9 mouse cellular contexts compared by ENCODE assay signal in genomic region chr4:43420305-43420704, GRCm38 (mm10). TPM values are rescaled to one million over a fixed set of nuclear protein-coding genes. Genes with fewer than 3 reads are reported as not detected.
A peak's percentile ranks its signal among the peaks of the same experiment; 100 is the strongest.
DNase-seq lines count a peak whose midpoint lies in the region; ATAC-seq and TF ChIP-seq lines count a peak whose summit lies in the region.
"Had no signal": no experiment of that assay in that cellular context is flagged by ENCODE, and none has a peak within 500 bp of the region (broad histone marks: within the 10 kb centered on the region; RNA-seq: fewer than 3 reads in every experiment).

No protein-coding gene starts in this region.

- peak; percentile 75 to 81 for DNase-seq in adrenal gland, adult 18-20 months (ENCODE audit: low spot score in 2 of 2)
- DNase-seq in embryo, embryonic 9.5 days (ENCODE audit: extremely low spot score): peak; percentile 71
- peak; percentile 88 to 91 for DNase-seq in heart, postnatal 10 days
- peak; percentile 61 for DNase-seq in large intestine, adult 2 months (ENCODE audit: low read depth, low spot score)
- peak; percentile 86 for DNase-seq in retina, postnatal 1 day
- DNase-seq in yolk sac, embryonic 10.5 days (ENCODE audit: low spot score): peak; percentile 66

- H3K4me1 ChIP-seq in E14TG2a.4 (replicated peaks; ENCODE audit: low read depth, low read length): peaks cover 74% of the 10 kb centered on the region
- H3K4me1 ChIP-seq in lung, embryonic 15.5 days: peaks cover 26% of the 10 kb centered on the region

- 0 out of 2 replicates have a peak overlapping the region, but pooled peaks have one; percentile 55 for H3K27ac ChIP-seq in lung, embryonic 15.5 days

- no peak overlapping the region for H3K4me2 ChIP-seq in lung, embryonic 15.5 days

- no peak overlapping the region for H3K9ac ChIP-seq in lung, embryonic 15.5 days

- H3K27me3 ChIP-seq in E14TG2a.4 (ENCODE audit: insufficient read depth, low read length): peaks cover 57% of the 10 kb centered on the region
- H3K27me3 ChIP-seq in lung, embryonic 15.5 days: no peaks in the 10 kb centered on the region

- no peak for ATAC-seq in lung, embryonic 15.5 days (ENCODE audit: borderline replicate concordance, extremely low read depth, low FRiP score, low TSS enrichment)

- under 1% methylated on average over 6 of the region's 6 CpGs for WGBS in large intestine, adult 2 months
- 0% methylated on average over 6 of the region's 6 CpGs for WGBS in lung, embryonic 15.5 days

- no peaks in the 10 kb centered on the region for H3K9me3 ChIP-seq in E14TG2a.4 (ENCODE audit: low read length)
- no peaks in the 10 kb centered on the region for H3K9me3 ChIP-seq in lung, embryonic 15.5 days

- peaks cover 53% of the 10 kb centered on the region for H3K36me3 ChIP-seq in E14TG2a.4 (ENCODE audit: insufficient read depth, low read length)
- H3K36me3 ChIP-seq in lung, embryonic 15.5 days: peaks cover 46% of the 10 kb centered on the region

- intact Hi-C loops in heart, postnatal 10 days (cut with DNase I): loop anchor here (1.0 to 2.0 kb wide), 4 partner anchors 39 to 374 kb away; partner anchors contain the start of genes Atp8b5, Fam214b and Rusc2

- TF ChIP-seq CTCF in E14TG2a.4 (conservative IDR thresholded peaks at IDR 0.05; ENCODE audit: low read length): peak; percentile 88

- H3K4me3 ChIP-seq in E14TG2a.4 (replicated peaks; ENCODE audit: low read length): no peak overlapping the region
- H3K4me3 ChIP-seq in lung, embryonic 15.5 days: no peak overlapping the region

RNA-seq across cellular contexts. Expression of gene Fam166b, which starts 8.6 kb away (rescaled TPM):
- not detected for total RNA-seq in adrenal gland, adult 18-20 months (2021)
- total RNA-seq in heart, postnatal 10 days (2021): under 1 TPM in 1 of 2 experiments, not detected in 1; 0.62 TPM
- polyA plus RNA-seq in large intestine, adult 2 months (2012; rRNA removed): 0.08 and 0.14 TPM in 2 replicates
- polyA plus RNA-seq in lung, embryonic 15.5 days (2015; fragmentation: Nextera tagmentation; extraction: Ambion mirVana): 0.14 and 0.25 TPM in 2 replicates
- polyA plus RNA-seq: liver, embryonic 16.5 days had no signal

RNA-seq across cellular contexts. Expression of gene Tesk1, which starts 21.4 kb away (rescaled TPM):
- 10 to 100 TPM; 67.6 to 72.3 TPM for total RNA-seq in adrenal gland, adult 18-20 months (2021)
- total RNA-seq in heart, postnatal 10 days (2021): 10 to 100 TPM; 42.3 to 42.6 TPM
- 49.2 and 55.0 TPM in 2 replicates for polyA plus RNA-seq in large intestine, adult 2 months (2012; rRNA removed)
- 8.3 and 8.5 TPM in 2 replicates for polyA plus RNA-seq in lung, embryonic 15.5 days (2015; fragmentation: Nextera tagmentation; extraction: Ambion mirVana)

RNA-seq across cellular contexts. Expression of gene Cd72, which starts 34.1 kb away (rescaled TPM):
- 1 to 10 TPM; 2.6 to 2.8 TPM for total RNA-seq in adrenal gland, adult 18-20 months (2021)
- under 1 TPM; 0.45 to 0.60 TPM for total RNA-seq in heart, postnatal 10 days (2021)
- polyA plus RNA-seq in large intestine, adult 2 months (2012; rRNA removed): 14.6 and 14.9 TPM in 2 replicates
- polyA plus RNA-seq in lung, embryonic 15.5 days (2015; fragmentation: Nextera tagmentation; extraction: Ambion mirVana): 1.8 and 3.1 TPM in 2 replicates

RNA-seq across cellular contexts. Expression of gene Rusc2, which starts 38.5 kb away (rescaled TPM):
- total RNA-seq in adrenal gland, adult 18-20 months (2021): 10 to 100 TPM; 36.9 to 39.9 TPM
- total RNA-seq in heart, postnatal 10 days (2021): 10 to 100 TPM; 42.9 to 61.4 TPM
- polyA plus RNA-seq in large intestine, adult 2 months (2012; rRNA removed): 7.4 and 7.6 TPM in 2 replicates
- 13.0 and 14.0 TPM in 2 replicates for polyA plus RNA-seq in lung, embryonic 15.5 days (2015; fragmentation: Nextera tagmentation; extraction: Ambion mirVana)
